Mouse (Mus musculus): ENCODE data around the gene Src. TPM values are rescaled to one million over a fixed set of nuclear protein-coding genes. Genes with fewer than 3 reads are reported as not detected.

Src gene
- polyA plus RNA-seq, 1 experiment from 2014 or later: 5.6 TPM

DNA sequence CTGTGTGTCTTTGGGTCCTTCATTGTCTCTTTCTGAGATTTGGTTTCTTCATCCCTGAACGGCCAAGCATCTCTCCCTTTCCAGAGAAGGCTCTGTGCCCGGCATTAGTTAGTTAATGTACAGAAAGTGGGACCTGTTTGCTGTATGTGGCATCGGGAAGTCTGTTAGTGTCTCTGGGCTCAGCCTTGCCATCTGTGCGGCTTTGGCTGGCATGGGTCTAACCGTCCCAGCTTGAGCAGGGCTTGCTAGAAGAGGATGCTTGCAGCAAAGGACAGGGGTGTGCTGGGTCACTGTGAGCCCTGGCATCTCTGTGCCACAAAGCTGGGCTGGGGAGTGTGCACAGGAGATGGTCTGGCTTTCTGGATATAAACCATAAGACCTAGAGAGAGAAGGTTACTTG lies 8.9 kb downstream of the Src start:
- Histone ChIP-seq H3K36me3 (no peaks in the 10 kb centered on the region), H3K9ac (no peak overlapping the region), H3K27ac (no peak overlapping the region), H3K9me3 (replicated peaks) (no peaks in the 10 kb centered on the region), H3K27me3 (no peaks in the 10 kb centered on the region), H3K4me2 (no peak overlapping the region), H3K4me1 (replicated peaks) (peaks cover 69% of the 10 kb centered on the region), H3K4me3 (no peak overlapping the region)
- ATAC-seq (replicated peaks; ENCODE audit: insufficient number of reproducible peaks, insufficient read depth, low FRiP score, low read depth): no peak
- WGBS: 90% methylated on average over 5 of the region's 5 CpGs

DNA sequence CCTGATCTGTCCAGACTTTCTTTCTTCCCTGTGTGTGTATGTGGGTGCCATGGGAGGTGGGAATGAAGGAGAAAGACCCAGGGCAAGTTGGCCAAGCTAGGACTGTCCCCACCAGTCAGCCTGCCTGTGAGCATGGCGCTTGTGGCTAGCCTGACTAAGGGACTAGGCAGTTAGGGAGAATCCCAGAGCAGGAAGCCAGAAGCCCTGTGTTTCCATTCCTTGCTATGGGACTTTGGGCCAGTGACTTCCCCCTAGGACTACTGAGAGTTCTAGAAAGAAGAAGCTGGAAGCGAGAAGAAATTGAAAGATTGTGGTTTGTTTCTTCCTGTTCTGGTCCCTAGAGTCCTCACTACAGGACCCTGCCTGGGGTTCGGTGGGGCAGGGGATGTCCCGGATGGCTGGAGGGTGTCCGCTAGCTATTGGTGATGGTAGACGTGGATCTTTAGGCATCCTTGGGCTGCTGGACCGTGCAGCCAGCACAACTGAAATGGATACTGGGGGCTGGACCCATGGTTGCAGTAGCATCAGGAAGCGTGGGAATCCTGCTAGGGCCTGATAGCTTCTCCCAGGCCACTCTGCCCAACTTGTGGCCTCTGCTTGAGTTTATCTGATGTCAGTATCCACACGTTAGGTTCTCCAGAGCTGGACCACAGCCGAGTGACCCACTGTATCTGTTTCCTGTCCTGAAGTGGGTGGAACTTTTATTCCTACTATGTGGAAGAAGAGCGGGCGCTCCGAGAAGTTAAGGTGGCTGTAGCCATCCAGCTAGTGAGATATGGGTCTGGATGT lies 10.3 kb downstream of the Src start:
- peaks cover 69% of the 10 kb centered on the region for H3K4me1 ChIP-seq (replicated peaks)
- no peaks in the 10 kb centered on the region for H3K9me3 ChIP-seq (replicated peaks)
- H3K36me3 ChIP-seq: no peaks in the 10 kb centered on the region
- H3K9ac ChIP-seq: no peak overlapping the region
- no peak overlapping the region for H3K27ac ChIP-seq
- no peak overlapping the region for H3K4me2 ChIP-seq
- ATAC-seq (replicated peaks; ENCODE audit: insufficient number of reproducible peaks, insufficient read depth, low FRiP score, low read depth): no peak
- no peak overlapping the region for H3K4me3 ChIP-seq
- 75% methylated on average over 13 of the region's 13 CpGs for WGBS
- H3K27me3 ChIP-seq: no peaks in the 10 kb centered on the region

DNA sequence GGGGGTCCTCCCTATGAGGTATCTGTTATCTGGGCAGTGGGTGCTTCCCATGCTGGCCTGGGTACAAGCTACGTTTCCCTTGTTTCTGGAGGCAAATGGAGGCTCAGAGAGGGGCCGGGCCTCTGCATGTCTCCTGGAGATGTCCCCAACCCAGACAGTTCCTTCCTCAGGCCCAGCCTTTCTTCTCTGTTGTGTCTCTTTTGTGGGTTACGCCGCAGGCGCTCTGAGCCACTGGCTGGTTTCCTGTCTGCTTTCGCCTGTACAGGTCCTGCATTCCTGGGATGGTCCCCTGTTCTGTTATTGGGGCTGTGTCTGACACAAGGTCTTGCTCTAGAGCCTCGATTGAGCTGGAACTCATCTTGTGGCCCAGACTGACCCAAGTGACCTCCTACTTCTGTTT lies 11.5 kb downstream of the Src start:
- Histone ChIP-seq H3K4me1 (replicated peaks) (peaks cover 75% of the 10 kb centered on the region), H3K4me2 (no peak overlapping the region), H3K9me3 (replicated peaks) (no peaks in the 10 kb centered on the region), H3K36me3 (no peaks in the 10 kb centered on the region), H3K4me3 (no peak overlapping the region), H3K27me3 (no peaks in the 10 kb centered on the region), H3K9ac (no peak overlapping the region), H3K27ac (no peak overlapping the region)
- WGBS: 65% methylated on average over 7 of the region's 7 CpGs
- no peak for ATAC-seq (replicated peaks; ENCODE audit: insufficient number of reproducible peaks, insufficient read depth, low FRiP score, low read depth)

DNA sequence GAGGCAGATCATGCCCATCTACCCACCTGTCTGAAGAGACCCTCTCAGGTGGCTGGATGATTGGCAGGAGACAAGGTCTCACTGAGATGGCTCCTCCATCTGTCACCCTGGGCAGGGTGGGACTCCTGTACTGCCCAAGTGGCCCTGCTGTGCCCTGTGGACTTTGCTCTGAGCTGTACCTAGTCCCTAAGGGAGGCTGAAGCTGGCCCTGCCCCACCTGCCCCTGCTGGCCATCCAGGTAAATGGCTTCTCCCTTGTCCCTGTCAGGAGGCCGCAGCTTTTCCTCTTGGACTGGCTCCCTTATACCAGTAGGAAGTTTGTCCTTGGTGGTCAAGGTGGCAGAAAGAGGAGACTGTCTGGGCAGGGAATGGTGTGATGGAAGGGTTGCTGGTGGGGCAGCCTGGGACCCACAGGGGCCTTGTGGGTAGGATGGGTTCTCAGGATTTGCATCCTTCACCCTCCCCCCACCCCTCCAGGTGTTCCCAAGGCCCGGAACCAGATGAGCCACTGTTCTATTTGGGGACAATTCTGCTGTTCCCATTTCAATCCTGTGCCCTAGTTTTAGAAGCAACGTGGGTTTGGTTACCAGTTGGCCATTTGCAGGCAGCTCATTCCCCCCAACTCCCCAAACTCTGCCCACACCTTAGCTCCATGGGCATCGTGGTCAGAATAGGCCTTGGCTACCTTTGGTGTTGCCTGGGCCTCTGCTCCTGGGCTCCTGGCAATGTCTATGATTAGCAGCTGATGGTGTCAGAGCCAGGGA lies 12.6 kb downstream of the Src start:
- H3K36me3 ChIP-seq: no peaks in the 10 kb centered on the region
- no peak overlapping the region for H3K9ac ChIP-seq
- no peak overlapping the region for H3K4me2 ChIP-seq
- no peaks in the 10 kb centered on the region for H3K27me3 ChIP-seq
- no peaks in the 10 kb centered on the region for H3K9me3 ChIP-seq (replicated peaks)
- no peak overlapping the region for H3K4me3 ChIP-seq
- H3K4me1 ChIP-seq (replicated peaks): peaks cover 70% of the 10 kb centered on the region
- no peak overlapping the region for H3K27ac ChIP-seq
- ATAC-seq (replicated peaks; ENCODE audit: insufficient number of reproducible peaks, insufficient read depth, low FRiP score, low read depth): no peak
- 77% methylated on average over 4 of the region's 4 CpGs for WGBS

DNA sequence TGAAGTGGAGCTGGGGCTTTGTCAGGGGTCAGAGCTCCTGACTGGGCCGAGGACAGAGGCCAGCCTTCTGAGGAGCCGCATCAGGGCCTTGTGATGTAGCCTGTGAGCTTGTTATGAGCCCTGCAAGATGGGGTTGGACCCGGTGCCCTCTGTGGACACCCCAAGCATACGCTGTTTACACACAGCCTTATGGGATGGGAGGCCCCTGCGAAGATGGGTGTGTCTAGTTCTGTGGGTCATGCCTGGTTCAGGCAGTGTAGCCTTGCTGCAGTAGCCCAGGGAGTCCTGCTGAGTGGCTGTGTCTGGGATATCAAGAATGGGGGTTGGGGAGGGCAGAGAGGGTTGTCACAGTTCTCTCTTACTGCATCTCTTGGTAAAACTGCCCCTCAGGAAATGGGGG lies 13.7 kb downstream of the Src start:
- no peaks in the 10 kb centered on the region for H3K27me3 ChIP-seq
- ATAC-seq (replicated peaks; ENCODE audit: insufficient number of reproducible peaks, insufficient read depth, low FRiP score, low read depth): no peak; the same call in 1 of the 2 replicates
- H3K36me3 ChIP-seq: no peaks in the 10 kb centered on the region
- peak overlapping the region; percentile 36 for H3K27ac ChIP-seq
- H3K4me3 ChIP-seq: no peak overlapping the region
- no peak overlapping the region; the same call in 1 of the 2 replicates for H3K9ac ChIP-seq
- H3K4me2 ChIP-seq: no peak overlapping the region
- peaks cover 64% of the 10 kb centered on the region for H3K4me1 ChIP-seq (replicated peaks)
- no peaks in the 10 kb centered on the region for H3K9me3 ChIP-seq (replicated peaks)
- 72% methylated on average over 5 of the region's 5 CpGs for WGBS

DNA sequence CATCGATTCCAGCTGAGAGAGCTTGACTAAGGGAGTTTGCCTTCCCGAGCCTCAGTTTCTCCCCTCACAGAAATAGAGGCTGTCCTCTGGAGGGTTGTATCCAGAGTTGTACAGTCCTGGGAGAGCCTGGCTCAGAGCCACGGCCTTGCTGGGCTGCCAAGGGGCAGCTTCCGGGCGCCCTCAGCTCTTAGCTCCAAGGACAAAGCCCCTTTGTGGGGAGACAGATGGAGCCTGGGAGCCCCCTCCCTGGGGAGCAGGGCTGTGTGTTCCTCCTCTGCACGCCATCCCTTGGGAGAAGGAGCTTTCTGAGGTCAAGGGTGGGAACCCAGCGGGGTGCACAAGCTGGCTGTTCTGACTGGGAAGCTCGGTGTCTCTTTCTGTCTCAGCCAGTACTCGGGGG lies 14.2 kb downstream of the Src start:
- Histone ChIP-seq H3K9ac (peak overlapping the region; percentile 7), H3K36me3 (no peaks in the 10 kb centered on the region), H3K27me3 (no peaks in the 10 kb centered on the region), H3K4me3 (no peak overlapping the region), H3K27ac (peak overlapping the region; percentile 36), H3K4me2 (no peak overlapping the region), H3K9me3 (replicated peaks) (no peaks in the 10 kb centered on the region), H3K4me1 (replicated peaks) (peaks cover 64% of the 10 kb centered on the region)
- WGBS: 59% methylated on average over 9 of the region's 9 CpGs
- ATAC-seq (replicated peaks; ENCODE audit: insufficient number of reproducible peaks, insufficient read depth, low FRiP score, low read depth): no peak

DNA sequence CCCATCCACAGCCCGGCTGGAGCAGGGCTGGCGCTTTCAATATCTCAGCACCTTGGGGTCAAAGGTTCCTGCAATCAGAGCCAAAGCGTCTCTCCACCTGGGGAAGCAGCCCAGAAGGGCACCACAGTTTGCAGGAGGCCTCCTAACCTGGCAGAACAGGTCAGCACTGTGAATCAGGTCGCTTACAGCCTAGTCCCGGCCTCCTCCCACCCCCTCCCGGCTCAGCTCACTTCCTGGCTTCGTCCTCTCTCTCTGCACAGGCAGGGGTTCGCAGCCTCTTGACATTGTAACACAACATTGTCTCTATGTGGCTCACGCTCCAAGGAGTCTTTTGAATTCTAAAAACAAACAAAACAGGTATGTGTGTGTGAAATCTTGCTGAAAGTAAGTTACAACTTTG lies 15.8 kb downstream of the Src start:
- Histone ChIP-seq H3K4me2 (no peak overlapping the region), H3K4me1 (replicated peaks) (peaks cover 56% of the 10 kb centered on the region), H3K27ac (peak overlapping the region; percentile 56)

DNA sequence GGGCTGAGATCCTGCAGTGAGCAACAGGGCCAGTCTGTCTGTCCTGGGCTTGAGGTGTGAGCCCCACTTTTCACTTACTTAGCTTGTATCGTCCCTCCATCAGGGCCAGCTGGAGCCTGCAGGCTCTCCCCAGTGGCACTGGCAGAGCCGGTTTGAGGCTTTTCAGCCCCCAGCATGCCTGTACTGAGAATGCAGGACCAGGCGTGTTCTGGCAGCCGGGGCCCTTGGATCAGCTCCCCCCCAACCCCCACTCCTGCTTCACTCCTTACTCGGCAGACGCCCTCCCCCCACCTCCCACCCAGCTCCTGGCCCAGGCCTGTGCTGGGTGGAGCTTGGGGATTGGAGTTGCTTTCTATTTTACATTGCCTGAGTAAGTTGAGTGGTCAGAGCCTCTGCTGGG lies 16.3 kb downstream of the Src start:
- Histone ChIP-seq H3K4me1 (replicated peaks) (peaks cover 52% of the 10 kb centered on the region), H3K27ac (peak overlapping the region; percentile 56; the same call in 1 of the 2 replicates), H3K4me3 (no peak overlapping the region), H3K9me3 (replicated peaks) (no peaks in the 10 kb centered on the region), H3K36me3 (no peaks in the 10 kb centered on the region), H3K9ac (no peak overlapping the region; the same call in 1 of the 2 replicates), H3K4me2 (no peak overlapping the region), H3K27me3 (no peaks in the 10 kb centered on the region)
- 24% methylated on average over 6 of the region's 6 CpGs for WGBS
- ATAC-seq (replicated peaks; ENCODE audit: insufficient number of reproducible peaks, insufficient read depth, low FRiP score, low read depth): peak; percentile 48

More for the DNA sequence above, 15.8 kb downstream of the Src start:
- WGBS: 38% methylated on average over 9 of the region's 9 CpGs
- Histone ChIP-seq H3K9me3 (replicated peaks) (no peaks in the 10 kb centered on the region), H3K27me3 (no peaks in the 10 kb centered on the region), H3K4me3 (no peak overlapping the region), H3K36me3 (no peaks in the 10 kb centered on the region), H3K9ac (no peak overlapping the region)
- no peak for ATAC-seq (replicated peaks; ENCODE audit: insufficient number of reproducible peaks, insufficient read depth, low FRiP score, low read depth)

DNA sequence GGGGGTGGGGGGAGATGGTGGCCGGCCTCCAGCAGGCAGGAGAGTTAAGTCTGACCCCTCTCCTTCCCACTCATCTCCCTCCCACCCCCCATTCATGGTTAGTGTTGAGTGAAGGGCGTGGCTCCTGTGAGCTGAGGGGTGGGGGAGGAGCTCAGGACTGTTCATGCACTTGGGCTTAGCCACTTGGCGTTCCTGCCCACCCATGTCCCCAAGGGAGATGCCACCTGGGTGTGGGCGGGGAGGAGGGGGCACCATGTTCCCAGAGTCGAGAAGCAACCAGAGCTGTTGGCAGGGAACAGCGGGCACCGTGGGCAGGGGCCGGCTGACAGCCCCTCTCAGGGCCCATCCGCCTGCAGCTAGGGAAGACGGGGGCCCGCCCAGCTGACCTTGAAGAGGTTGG lies 18.3 kb downstream of the Src start:
- WGBS: 79% methylated on average over 10 of the region's 11 CpGs
- H3K4me1 ChIP-seq (replicated peaks): peaks cover 40% of the 10 kb centered on the region
- peaks cover 11% of the 10 kb centered on the region for H3K36me3 ChIP-seq

DNA sequence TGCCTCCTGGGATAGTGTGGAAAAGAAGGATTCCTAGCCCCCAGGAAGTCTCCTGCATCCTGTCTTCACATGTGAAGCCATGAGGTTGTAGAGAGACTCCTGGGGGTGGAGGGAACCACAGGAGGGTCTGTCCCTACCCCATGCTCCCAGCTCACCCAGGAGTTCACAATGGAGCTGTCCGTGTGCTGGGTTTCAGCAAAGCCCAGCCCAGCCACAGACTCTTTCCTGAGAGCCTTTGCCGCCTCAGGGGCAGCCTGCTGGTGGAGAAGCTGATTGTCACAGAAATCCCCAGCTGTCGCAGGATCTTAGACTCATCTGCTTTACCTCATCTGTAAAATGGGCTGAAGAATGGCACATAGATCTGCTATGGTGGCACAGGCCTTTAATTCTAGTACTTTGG lies 18.9 kb downstream of the Src start:
- Histone ChIP-seq H3K4me3 (no peak overlapping the region), H3K9ac (no peak overlapping the region), H3K4me2 (no peak overlapping the region), H3K27me3 (no peaks in the 10 kb centered on the region), H3K27ac (no peak overlapping the region), H3K4me1 (replicated peaks) (peaks cover 34% of the 10 kb centered on the region), H3K9me3 (replicated peaks) (no peaks in the 10 kb centered on the region), H3K36me3 (peaks cover 13% of the 10 kb centered on the region)
- 89% methylated on average over 3 of the region's 3 CpGs for WGBS
- ATAC-seq (replicated peaks; ENCODE audit: insufficient number of reproducible peaks, insufficient read depth, low FRiP score, low read depth): no peak

More for the DNA sequence above, 18.3 kb downstream of the Src start:
- Histone ChIP-seq H3K27ac (no peak overlapping the region), H3K27me3 (no peaks in the 10 kb centered on the region), H3K4me2 (no peak overlapping the region), H3K9me3 (replicated peaks) (no peaks in the 10 kb centered on the region), H3K9ac (no peak overlapping the region), H3K4me3 (no peak overlapping the region)
- no peak for ATAC-seq (replicated peaks; ENCODE audit: insufficient number of reproducible peaks, insufficient read depth, low FRiP score, low read depth)

DNA sequence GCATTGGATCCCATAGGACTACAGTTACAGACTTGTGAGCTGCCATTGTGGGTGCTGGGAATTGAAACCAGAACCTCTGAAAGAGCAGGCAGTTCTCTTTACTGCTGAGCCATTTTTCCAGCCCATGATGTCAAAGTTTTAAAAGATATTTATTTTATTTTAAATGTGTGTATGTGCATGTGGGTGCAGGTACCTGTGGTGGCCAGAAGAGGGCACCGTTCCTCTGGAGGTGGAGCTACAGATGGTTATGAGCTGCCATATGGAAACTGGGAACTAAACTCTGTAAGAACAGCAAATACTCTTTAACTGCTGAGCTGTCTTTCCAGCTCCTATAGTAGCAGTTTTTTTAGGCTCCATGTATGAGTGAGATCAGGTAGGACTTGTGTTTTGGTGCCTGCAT lies 23.1 kb downstream of the Src start:
- H3K9ac ChIP-seq: no peak overlapping the region
- H3K36me3 ChIP-seq: peaks cover 13% of the 10 kb centered on the region
- WGBS: 100% methylated on average over 1 of the region's 1 CpGs
- H3K9me3 ChIP-seq (replicated peaks): no peaks in the 10 kb centered on the region
- ATAC-seq (replicated peaks; ENCODE audit: insufficient number of reproducible peaks, insufficient read depth, low FRiP score, low read depth): no peak
- 0 out of 2 replicates have a peak, but pooled peaks cover 6% of the 10 kb centered on the region for H3K4me1 ChIP-seq (replicated peaks)
- H3K4me2 ChIP-seq: no peak overlapping the region
- no peaks in the 10 kb centered on the region for H3K27me3 ChIP-seq
- H3K27ac ChIP-seq: no peak overlapping the region
- H3K4me3 ChIP-seq: no peak overlapping the region

Data from heart, embryonic 15.5 days (tissue).